Mouse (Mus musculus) stomach, postnatal 0 days (tissue): ENCODE measurements at regions not wholly inside any gene's neighbourhood (a gene's known extent, or its start where the extent isn't known, plus 50 kb on each side); places are given as distances from the start of the nearest gene placed in this dataset.

Experiments used
- CTCF ChIP-seq: IDR thresholded peaks from 2 replicates; pipeline ENCODE4 v1.5.1; 2016; ENCODE audit warnings: antibody characterized with exemption, low read depth, mild to moderate bottlenecking, moderate library complexity
- EP300 ChIP-seq: optimal IDR thresholded peaks from 2 replicates; pipeline ENCODE3; 2016; ENCODE audit warnings: antibody characterized with exemption

DNA sequence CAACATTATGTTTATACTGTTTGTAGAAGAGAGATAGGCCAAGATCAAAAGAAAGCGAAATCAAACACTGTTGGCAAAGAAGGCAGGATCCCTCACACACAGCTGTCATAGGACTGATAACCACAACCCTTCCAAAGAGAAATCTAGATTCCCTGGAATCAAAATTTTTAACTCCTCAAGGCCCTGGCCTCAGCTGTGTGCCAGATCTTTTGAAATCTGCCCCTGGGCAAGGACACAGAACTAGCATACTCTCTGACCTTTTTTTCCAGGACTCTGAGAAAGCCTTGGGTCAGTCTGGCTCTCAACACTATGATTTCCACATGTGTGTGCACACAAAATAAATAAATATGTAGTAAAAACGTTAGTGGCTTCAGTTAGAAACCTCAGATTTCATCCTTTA, 271.6 kb upstream of the Gcfc2 start:
- TF ChIP-seq CTCF (no peak), EP300 (no peak)
